Comparison of ENCODE assay signal across 26 mouse cellular contexts in genomic region chr3:121189199-121189598, GRCm38 (mm10). TPM values are rescaled to one million over a fixed set of nuclear protein-coding genes. Genes with fewer than 3 reads are reported as not detected.
A peak's percentile ranks its signal among the peaks of the same experiment; 100 is the strongest.
DNase-seq lines count a peak whose midpoint lies in the region; ATAC-seq and TF ChIP-seq lines count a peak whose summit lies in the region.
"Had no signal": no experiment of that assay in that cellular context is flagged by ENCODE, and none has a peak within 500 bp of the region (broad histone marks: within the 10 kb centered on the region; RNA-seq: fewer than 3 reads in every experiment).

No protein-coding gene starts in this region.

- no peak for TF ChIP-seq POLR2A in lung, adult 2 months (IDR thresholded peaks at IDR 0.05; ENCODE audit: borderline replicate concordance, extremely low read depth, low read depth, low read length)

- WGBS in lung, adult 2 months = 73% methylated on average over 2 of the region's 2 CpGs
- WGBS in stomach, postnatal 0 days = 66% methylated on average over 2 of the region's 2 CpGs
- WGBS in forebrain, embryonic 10.5 days = 91% methylated on average over 2 of the region's 2 CpGs

- DNase-seq in lung, adult 18-20 months = peak; percentile 56 to 61
- DNase-seq in lung, adult 2 months = no peak
- peak; percentile 19 for DNase-seq in lung, postnatal 10 days
- peak; percentile 45 for DNase-seq in lung, postnatal 25 days (ENCODE audit: low spot score)
- peak; percentile 29 for DNase-seq in stomach, postnatal 0 days (ENCODE audit: low spot score)
- DNase-seq in right cerebral cortex, adult 2 months (ENCODE audit: low spot score in 2 of 2) = no peak
- DNase-seq in forebrain, embryonic 10.5 days (ENCODE audit: extremely low spot score, low spot score) = no peak
- no peak for DNase-seq in left cerebral cortex, adult 8-10 months (ENCODE audit: low spot score in 2 of 2)
- DNase-seq: adrenal gland, adult 8-10 months; adrenal gland, postnatal 14 days; adrenal gland, postnatal 36 days; B cell, adult 2 months; cerebellum, adult 11-12 months; cerebellum, adult 2 months; cerebellum, adult 9-10 months; cerebellum, postnatal 10 days; cerebellum, postnatal 25 days had no signal

- TF ChIP-seq CTCF in lung, adult 2 months (IDR thresholded peaks at IDR 0.05; ENCODE audit: insufficient read depth, low read length) = no peak
- no peak for TF ChIP-seq CTCF in stomach, postnatal 0 days (IDR thresholded peaks at IDR 0.05; ENCODE audit: low read depth)

- H3K4me1 ChIP-seq in lung, adult 2 months (ENCODE audit: control insufficient read depth, insufficient read depth, low read length) = peaks cover 3% of the 10 kb centered on the region; the same call in 1 of the 2 replicates
- H3K4me1 ChIP-seq in stomach, postnatal 0 days (replicated peaks; ENCODE audit: control insufficient read depth, insufficient read depth) = no peaks in the 10 kb centered on the region
- no peaks in the 10 kb centered on the region for H3K4me1 ChIP-seq in forebrain, embryonic 10.5 days
- H3K4me1 ChIP-seq: embryonic facial prominence, embryonic 10.5 days; embryonic facial prominence, embryonic 12.5 days; forebrain, embryonic 13.5 days; forebrain, embryonic 15.5 days had no signal

- H3K4me3 ChIP-seq in lung, adult 2 months (replicated peaks; ENCODE audit: extremely low read depth, low read depth, low read length) = no peak overlapping the region
- no peak overlapping the region for H3K4me3 ChIP-seq in stomach, postnatal 0 days (ENCODE audit: low read depth, low read length)
- no peak overlapping the region for H3K4me3 ChIP-seq in forebrain, embryonic 10.5 days
- H3K4me3 ChIP-seq: embryonic facial prominence, embryonic 10.5 days; embryonic facial prominence, embryonic 12.5 days; forebrain, embryonic 13.5 days; forebrain, embryonic 15.5 days had no signal

- H3K9ac ChIP-seq in stomach, postnatal 0 days (ENCODE audit: low read length) = no peak overlapping the region
- H3K9ac ChIP-seq: embryonic facial prominence, embryonic 12.5 days; forebrain, embryonic 13.5 days; forebrain, embryonic 15.5 days had no signal

- no peaks in the 10 kb centered on the region for H3K27me3 ChIP-seq in stomach, postnatal 0 days (ENCODE audit: control insufficient read depth, insufficient read depth, low read length)
- no peaks in the 10 kb centered on the region for H3K27me3 ChIP-seq in forebrain, embryonic 10.5 days (ENCODE audit: poor library complexity, severe bottlenecking)
- H3K27me3 ChIP-seq: CH12.LX; embryonic facial prominence, embryonic 12.5 days; forebrain, embryonic 13.5 days; forebrain, embryonic 15.5 days had no signal

- TF ChIP-seq EP300 in stomach, postnatal 0 days (optimal IDR thresholded peaks at IDR 0.05) = no peak

- no peak overlapping the region for H3K27ac ChIP-seq in stomach, postnatal 0 days (replicated peaks)
- H3K27ac ChIP-seq in forebrain, embryonic 10.5 days = no peak overlapping the region
- H3K27ac ChIP-seq: embryonic facial prominence, embryonic 10.5 days; embryonic facial prominence, embryonic 12.5 days; forebrain, embryonic 13.5 days; forebrain, embryonic 15.5 days had no signal

- no peak overlapping the region for H3K4me2 ChIP-seq in stomach, postnatal 0 days (replicated peaks; ENCODE audit: low read depth)
- H3K4me2 ChIP-seq: embryonic facial prominence, embryonic 12.5 days; forebrain, embryonic 13.5 days; forebrain, embryonic 15.5 days had no signal

- peak; percentile 59; the same call in 1 of the 2 replicates for ATAC-seq in stomach, postnatal 0 days (ENCODE audit: low FRiP score, low TSS enrichment)
- ATAC-seq: activated CD4-positive, CD25-positive, alpha-beta regulatory T cell, adult 4 months; CD4-positive, CD25-positive, alpha-beta regulatory T cell, adult 4 months; forebrain, embryonic 13.5 days; forebrain, embryonic 15.5 days; Patski had no signal

- no peaks in the 10 kb centered on the region for H3K9me3 ChIP-seq in stomach, postnatal 0 days (ENCODE audit: control insufficient read depth, low read length)
- peaks cover 5% of the 10 kb centered on the region; the same call in 1 of the 2 replicates for H3K9me3 ChIP-seq in forebrain, embryonic 10.5 days
- H3K9me3 ChIP-seq: embryonic facial prominence, embryonic 10.5 days; embryonic facial prominence, embryonic 12.5 days; G1E had no signal

- H3K36me3 ChIP-seq in stomach, postnatal 0 days (ENCODE audit: control insufficient read depth, insufficient read depth, low read length) = no peaks in the 10 kb centered on the region
- H3K36me3 ChIP-seq in forebrain, embryonic 10.5 days (replicated peaks) = no peaks in the 10 kb centered on the region
- H3K36me3 ChIP-seq: embryonic facial prominence, embryonic 10.5 days; embryonic facial prominence, embryonic 12.5 days; forebrain, embryonic 15.5 days; G1E had no signal

RNA-seq across cellular contexts. Expression of gene Rwdd3, which starts 17.7 kb away (rescaled TPM):
- polyA plus RNA-seq in lung, adult 2 months (2012; rRNA removed) = 1.6 and 3.3 TPM in 2 replicates
- polyA plus RNA-seq in stomach, postnatal 0 days (2015; fragmentation: Nextera tagmentation; extraction: Ambion mirVana) = 7.1 and 8.7 TPM in 2 replicates
- polyA plus RNA-seq in forebrain, embryonic 10.5 days (2016; fragmentation: Nextera tagmentation; extraction: Ambion mirVana) = 4.9 and 5.7 TPM in 2 replicates
- total RNA-seq in left cerebral cortex, adult 8-10 months (2022) = 10 to 100 TPM; 13.0 to 16.8 (median 15.3) TPM

Comparison
In these comparisons a context has a peak if more than half of its experiments do, and no peak if none do; other contexts are left out.
1. DNase-seq: peak in lung, adult 18-20 months (2 of 2), lung, postnatal 10 days (single experiment), lung, postnatal 25 days (single experiment) and stomach, postnatal 0 days (single experiment); none in lung, adult 2 months (single experiment), right cerebral cortex, adult 2 months (0 of 2), forebrain, embryonic 10.5 days (single experiment) and left cerebral cortex, adult 8-10 months (0 of 2).